Mouse (Mus musculus) liver, postnatal 0 days (tissue): ENCODE data around the gene Sumf2. TPM values are rescaled to one million over a fixed set of nuclear protein-coding genes. Genes with fewer than 3 reads are reported as not detected.

Experiments
- ATAC-seq: fragments of 200-750 bp; cut with Nextera tagmentation; 2 replicates; pipeline ENCODE4 v1.8.0; 2017; ENCODE audit warnings: mild to moderate bottlenecking, moderate library complexity
- DNase-seq: peaks from one replicate; pipeline ENCODE4 v3.0.0-alpha.2; 2016
- H3K27ac ChIP-seq: fragments of 300-500 bp; sonication (generic); 2 replicates; pipeline ENCODE4 v1.5.1; 2014; ENCODE audit warnings: antibody characterized with exemption, moderate library complexity, mild to moderate bottlenecking, low read depth
- H3K27me3 ChIP-seq: fragments of 300-500 bp; sonication (generic); 2 replicates; pipeline ENCODE4 v1.6.1; 2014; ENCODE audit warnings: low read length, control low read depth, mixed read lengths; ENCODE audit not compliant: insufficient read depth
- H3K36me3 ChIP-seq: fragments of 300-500 bp; sonication (generic); replicated peaks from 2 replicates; pipeline ENCODE4 v1.6.1; 2014; ENCODE audit warnings: mild to moderate bottlenecking, control low read depth, low read length, moderate library complexity, mixed read lengths; ENCODE audit not compliant: insufficient read depth
- H3K4me1 ChIP-seq: fragments of 300-500 bp; sonication (generic); 2 replicates; pipeline ENCODE4 v1.6.1; 2014; ENCODE audit warnings: antibody characterized with exemption, mild to moderate bottlenecking, control low read depth; ENCODE audit not compliant: insufficient read depth
- H3K4me2 ChIP-seq: fragments of 300-500 bp; sonication (generic); 2 replicates; pipeline ENCODE4 v1.6.1; 2014; ENCODE audit warnings: low read depth, mild to moderate bottlenecking, low read length, moderate library complexity, mixed read lengths
- H3K4me3 ChIP-seq: fragments of 300-500 bp; sonication (generic); 2 replicates; pipeline ENCODE4 v1.5.1; 2014; ENCODE audit warnings: low read depth, low read length
- H3K9ac ChIP-seq: fragments of 300-500 bp; sonication (generic); replicated peaks from 2 replicates; pipeline ENCODE4 v1.6.1; 2014; ENCODE audit warnings: mild to moderate bottlenecking, moderate library complexity
- H3K9me3 ChIP-seq: fragments of 300-500 bp; sonication (generic); 2 replicates; pipeline ENCODE4 v1.6.1; 2016; ENCODE audit warnings: mild to moderate bottlenecking, control low read depth, low read length, mixed read lengths
- CTCF ChIP-seq: sonication (generic); IDR thresholded peaks from 2 replicates; pipeline ENCODE4 v1.5.1; 2016; ENCODE audit warnings: antibody characterized with exemption, low read depth
- EP300 ChIP-seq: IDR thresholded peaks from 2 replicates; pipeline ENCODE4 v1.6.1; 2016; ENCODE audit warnings: antibody characterized with exemption, low read depth, mild to moderate bottlenecking
- WGBS: fragments of 180-500 bp; shearing (Covaris S2); extraction: QIAGEN DNeasy Blood & Tissue Kit; methylation state at CpG from one replicate; pipeline ENCODE4 v1.1.7; 2014; ENCODE audit not compliant: insufficient replicate concordance; 5-methylcytosine and 5-hydroxymethylcytosine counted together
- polyA plus RNA-seq: library from polyadenylated mRNA; unstranded; fragments of >200 nt; fragmentation: Nextera tagmentation; extraction: Ambion mirVana; gene quantifications from 2 replicates; pipeline ENCODE4 v1.2.1, GENCODE M21; 2015

Sumf2 gene
- polyA plus RNA-seq, 1 experiment from 2014 or later: 14.8 TPM

DNA sequence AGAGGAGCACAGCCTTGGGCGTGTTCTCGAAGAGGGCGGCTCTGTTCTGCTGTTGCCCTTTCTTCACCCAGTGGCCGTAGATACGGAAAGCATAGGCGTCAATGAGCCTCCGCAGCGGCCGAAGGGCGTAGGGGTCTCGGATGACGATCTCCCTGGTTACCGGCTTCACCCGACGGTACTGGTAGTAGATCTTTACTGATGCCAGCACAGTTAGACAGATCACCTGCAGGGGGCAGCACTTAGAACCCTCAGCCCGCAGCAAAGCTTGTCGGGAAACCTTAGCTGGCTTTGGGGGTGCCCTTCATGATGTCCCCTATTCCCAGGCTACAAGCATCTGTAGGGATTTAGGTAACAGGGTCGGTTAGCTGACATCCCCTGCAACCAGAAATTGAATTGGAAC is 17.7 kb downstream of the Sumf2 start:
- Histone ChIP-seq H3K36me3 (peaks cover 6% of the 10 kb centered on the region; the same call in 1 of the 2 replicates), H3K27me3 (no peaks in the 10 kb centered on the region), H3K4me2 (no peak overlapping the region), H3K9me3 (no peaks in the 10 kb centered on the region), H3K27ac (no peak overlapping the region), H3K9ac (no peak overlapping the region), H3K4me1 (no peaks in the 10 kb centered on the region), H3K4me3 (no peak overlapping the region)
- DNase-seq (peak; percentile 57), ATAC-seq (0 out of 2 replicates have a peak, but pooled peaks have one; percentile 15)
- WGBS: 16% methylated on average over 18 of the region's 18 CpGs
- TF ChIP-seq CTCF (peak; percentile 64), EP300 (no peak)

DNA sequence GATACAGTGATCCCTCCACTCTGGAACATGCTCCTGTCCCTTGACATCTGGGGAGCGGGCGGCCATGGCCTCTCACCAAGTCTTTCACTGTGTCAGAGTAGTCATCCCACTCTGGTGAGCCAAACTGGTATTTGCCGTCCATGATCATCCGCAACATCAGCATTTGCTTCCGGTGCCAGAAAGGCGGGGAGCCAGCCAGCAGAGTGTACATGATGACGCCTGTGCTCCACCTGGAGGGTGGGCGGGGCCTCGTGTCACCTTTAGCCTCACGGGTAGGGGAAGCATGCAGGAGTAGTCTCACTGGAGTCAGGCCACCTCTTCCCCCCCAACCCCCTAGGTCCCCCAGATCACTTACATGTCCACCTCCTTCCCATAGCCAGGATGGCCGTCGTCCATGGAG is 19.1 kb downstream of the Sumf2 start:
- ATAC-seq (no peak), DNase-seq (no peak)
- H3K9ac ChIP-seq: no peak overlapping the region
- H3K27me3 ChIP-seq: no peaks in the 10 kb centered on the region
- peaks cover 6% of the 10 kb centered on the region; the same call in 1 of the 2 replicates for H3K36me3 ChIP-seq
- no peak overlapping the region for H3K4me3 ChIP-seq
- no peaks in the 10 kb centered on the region for H3K4me1 ChIP-seq
- no peak overlapping the region for H3K27ac ChIP-seq
- 83% methylated on average over 12 of the region's 12 CpGs for WGBS
- no peak for TF ChIP-seq CTCF
- TF ChIP-seq EP300: no peak
- H3K9me3 ChIP-seq: no peaks in the 10 kb centered on the region
- no peak overlapping the region for H3K4me2 ChIP-seq

DNA sequence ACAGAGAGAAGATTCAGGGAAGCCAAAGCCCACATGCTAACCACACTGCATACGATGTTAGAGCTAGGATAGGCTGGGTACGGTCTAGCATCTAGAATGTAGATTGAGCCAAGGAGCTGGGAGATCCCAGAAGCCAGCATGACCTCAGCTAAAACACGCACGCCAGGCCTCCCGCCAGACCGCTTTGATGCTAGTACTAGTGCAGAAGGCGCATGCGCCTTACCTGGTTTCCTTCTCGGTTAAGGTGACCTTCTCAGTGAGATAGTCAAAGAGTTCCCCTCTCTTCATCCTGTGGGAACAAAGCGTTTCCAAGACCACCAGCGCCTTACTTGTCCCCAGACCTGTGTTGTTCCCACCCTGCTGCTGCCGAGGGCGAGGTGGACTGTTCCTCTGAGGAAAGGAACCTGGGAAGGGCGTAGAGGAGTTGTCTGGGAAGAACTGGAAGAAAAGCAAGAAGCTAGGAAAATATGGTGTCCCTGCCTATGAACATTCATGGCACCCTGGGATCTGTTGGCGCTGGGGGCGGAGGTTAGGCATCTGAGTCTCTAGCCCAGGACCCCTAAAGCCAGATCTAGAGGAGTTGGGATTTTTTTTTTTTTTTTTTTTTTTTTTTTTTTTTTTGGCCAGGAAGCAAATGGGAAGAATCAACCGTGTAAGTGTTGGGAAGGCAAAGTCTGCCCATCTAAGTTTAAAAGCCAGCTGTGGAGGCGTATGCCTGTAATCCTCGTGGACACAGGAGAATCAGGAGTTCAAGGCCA is 22.6 kb downstream of the Sumf2 start:
- ATAC-seq (no peak), DNase-seq (no peak)
- H3K4me2 ChIP-seq: no peak overlapping the region
- WGBS: 83% methylated on average over 19 of the region's 19 CpGs
- no peaks in the 10 kb centered on the region for H3K9me3 ChIP-seq
- TF ChIP-seq EP300 (no peak), CTCF (no peak)
- H3K9ac ChIP-seq: no peak overlapping the region
- H3K27ac ChIP-seq: no peak overlapping the region
- no peaks in the 10 kb centered on the region for H3K4me1 ChIP-seq
- H3K4me3 ChIP-seq: no peak overlapping the region
- no peaks in the 10 kb centered on the region for H3K27me3 ChIP-seq
- H3K36me3 ChIP-seq: no peaks in the 10 kb centered on the region

DNA sequence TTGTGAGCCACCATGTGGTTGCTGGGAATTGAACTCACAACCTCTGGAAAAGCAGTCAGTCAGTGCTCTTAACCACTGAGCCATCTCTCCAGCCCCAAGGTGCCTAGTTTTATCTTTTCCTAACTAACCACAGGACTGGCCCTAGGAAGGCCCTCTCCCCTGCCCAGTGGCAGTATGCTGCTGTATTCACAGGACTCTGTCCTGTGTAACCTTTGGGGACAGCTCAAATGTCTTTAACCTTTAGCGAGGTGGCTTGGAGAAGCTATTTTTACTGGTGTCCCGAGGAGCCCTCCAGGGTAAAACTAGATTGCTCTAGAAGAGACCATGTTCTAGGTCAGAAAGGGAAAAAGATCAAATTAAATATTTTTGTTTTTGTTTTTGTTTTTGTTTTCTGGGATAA is 24.5 kb downstream of the Sumf2 start:
- ATAC-seq: no peak
- H3K36me3 ChIP-seq: no peaks in the 10 kb centered on the region
- 68% methylated on average over 2 of the region's 2 CpGs for WGBS

DNA sequence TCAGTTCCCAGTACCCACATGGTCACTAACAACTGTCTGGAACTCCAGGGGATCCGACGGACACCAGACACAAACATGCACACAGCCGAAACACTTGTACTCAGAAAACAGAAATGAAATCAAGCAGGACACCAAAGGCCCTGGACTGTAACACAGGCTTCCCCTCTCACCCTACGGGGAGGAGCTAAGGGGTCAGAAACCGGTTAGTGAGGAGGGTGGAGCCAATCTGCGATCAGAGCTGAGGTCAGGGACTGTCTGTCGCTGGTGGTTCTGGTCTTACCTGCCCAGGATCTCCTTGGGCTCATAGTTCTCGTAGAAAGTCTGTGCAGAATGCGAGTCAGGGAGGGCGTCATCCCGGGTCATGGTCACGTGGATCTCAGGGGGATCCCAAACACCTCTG is 27.2 kb downstream of the Sumf2 start:
- no peaks in the 10 kb centered on the region for H3K27me3 ChIP-seq
- H3K36me3 ChIP-seq: no peaks in the 10 kb centered on the region
- 78% methylated on average over 12 of the region's 12 CpGs for WGBS
- no peak overlapping the region for H3K4me2 ChIP-seq
- no peaks in the 10 kb centered on the region for H3K4me1 ChIP-seq
- H3K9me3 ChIP-seq: no peaks in the 10 kb centered on the region
- TF ChIP-seq EP300 (no peak), CTCF (no peak)
- DNase-seq: no peak
- H3K9ac ChIP-seq: no peak overlapping the region
- H3K27ac ChIP-seq: no peak overlapping the region
- no peak overlapping the region for H3K4me3 ChIP-seq
- no peak for ATAC-seq

More for the DNA sequence above, 24.5 kb downstream of the Sumf2 start:
- Histone ChIP-seq H3K27me3 (no peaks in the 10 kb centered on the region), H3K4me2 (no peak overlapping the region), H3K9me3 (no peaks in the 10 kb centered on the region), H3K27ac (no peak overlapping the region), H3K9ac (no peak overlapping the region), H3K4me3 (no peak overlapping the region), H3K4me1 (no peaks in the 10 kb centered on the region)
- no peak for DNase-seq
- TF ChIP-seq CTCF (no peak), EP300 (no peak)

DNA sequence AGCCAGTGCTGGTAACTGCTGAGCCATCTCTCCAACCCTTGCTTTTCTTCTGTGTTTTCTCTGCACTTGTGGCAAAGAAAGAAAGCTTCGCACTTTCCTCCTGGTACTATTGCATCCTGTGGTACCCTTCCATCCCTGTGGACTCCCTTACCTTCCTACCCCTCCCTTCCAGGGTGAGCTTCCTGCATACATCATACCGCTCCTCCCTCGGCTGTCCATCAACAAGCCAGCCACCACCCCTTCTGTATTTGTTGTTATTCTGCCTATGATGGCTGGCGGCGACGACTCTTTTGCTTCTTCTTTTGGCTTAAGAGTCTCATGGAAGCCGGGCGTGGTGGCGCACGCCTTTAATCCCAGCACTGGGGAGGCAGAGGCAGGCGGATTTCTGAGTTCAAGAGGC is 28.3 kb downstream of the Sumf2 start:
- H3K27me3 ChIP-seq: no peaks in the 10 kb centered on the region
- TF ChIP-seq EP300 (no peak), CTCF (no peak)
- WGBS: 78% methylated on average over 11 of the region's 11 CpGs

More for the DNA sequence above, 28.3 kb downstream of the Sumf2 start:
- ATAC-seq (no peak), DNase-seq (no peak)
- Histone ChIP-seq H3K4me3 (no peak overlapping the region), H3K4me2 (no peak overlapping the region), H3K9ac (no peak overlapping the region), H3K36me3 (no peaks in the 10 kb centered on the region), H3K9me3 (no peaks in the 10 kb centered on the region), H3K27ac (no peak overlapping the region), H3K4me1 (no peaks in the 10 kb centered on the region)
